Mouse (Mus musculus) heart, adult 2 months (tissue): Measurements from ENCODE around the gene Tysnd1.

Experiments used
- CTCF ChIP-seq: fragments of 200-600 bp; IDR thresholded peaks from 2 replicates; pipeline ENCODE4 v1.8.1; 2022; ENCODE audit warnings: antibody characterized with exemption, mild to moderate bottlenecking, moderate library complexity
- EP300 ChIP-seq: fragments of 200-500 bp; IDR thresholded peaks from 2 replicates; pipeline ENCODE4 v1.6.1; 2011; ENCODE audit warnings: low read depth, low read length, control low read depth; ENCODE audit not compliant: insufficient read depth
- POLR2A ChIP-seq: fragments of 200-500 bp; IDR thresholded peaks from 2 replicates; pipeline ENCODE4 v1.6.1; 2011; ENCODE audit warnings: mild to moderate bottlenecking, low read depth, low read length, control low read depth; ENCODE audit not compliant: insufficient read depth

- no peak for TF ChIP-seq POLR2A
- no peak for TF ChIP-seq CTCF
- TF ChIP-seq EP300 = no peak
These were observed 20.9 kb downstream of the Tysnd1 start for GRCm38 (mm10) chr10:61715996-61716864.
